27 mouse cellular contexts compared by ENCODE assay signal in the genomic region with DNA sequence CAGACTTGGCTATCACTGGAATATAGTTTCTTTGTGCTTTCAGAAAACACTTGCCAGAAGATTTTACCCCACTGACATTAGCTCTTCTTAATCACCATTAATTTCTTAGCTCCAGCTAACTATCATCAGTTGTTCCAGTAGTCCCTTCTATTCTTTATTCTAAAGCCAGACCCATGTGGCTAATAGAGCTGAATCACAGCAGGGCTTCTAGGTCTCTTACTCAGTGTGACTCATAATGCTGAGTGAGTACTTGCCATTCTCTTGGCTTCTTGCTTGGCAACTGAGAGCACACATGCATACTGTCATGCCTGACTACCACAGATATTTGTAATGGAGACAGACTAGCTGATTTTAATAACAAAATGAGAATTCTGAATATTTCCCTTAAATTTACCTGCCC.
"Had no signal": no experiment of that assay in that cellular context is flagged by ENCODE, and none has a peak within 500 bp of the region (broad histone marks: within the 10 kb centered on the region; RNA-seq: fewer than 3 reads in every experiment).

No protein-coding gene starts in this region.

- H3K4me3 ChIP-seq: gastrocnemius, adult 2 months; heart, adult 2 months; heart, embryonic 13.5 days; heart, embryonic 15.5 days; hindbrain, embryonic 13.5 days; hindbrain, embryonic 15.5 days; kidney, embryonic 15.5 days; limb, embryonic 10.5 days; limb, embryonic 12.5 days; liver, embryonic 13.5 days; liver, embryonic 15.5 days had no signal

- H3K27ac ChIP-seq: gastrocnemius, adult 2 months; heart, adult 2 months; heart, embryonic 13.5 days; heart, embryonic 15.5 days; hindbrain, embryonic 13.5 days; hindbrain, embryonic 15.5 days; hindbrain, postnatal 0 days; kidney, embryonic 15.5 days; kidney, postnatal 0 days; limb, embryonic 10.5 days; limb, embryonic 12.5 days; liver, embryonic 13.5 days; liver, embryonic 15.5 days had no signal

- H3K4me1 ChIP-seq: heart, embryonic 13.5 days; heart, embryonic 15.5 days; hindbrain, embryonic 13.5 days; hindbrain, embryonic 15.5 days; kidney, embryonic 15.5 days; limb, embryonic 10.5 days; limb, embryonic 12.5 days; liver, embryonic 13.5 days; liver, embryonic 15.5 days had no signal

- DNase-seq: gastrocnemius, adult 2 months; gastrocnemius, postnatal 10 days; gastrocnemius, postnatal 25 days; heart, adult 11 months; heart, adult 2 months; heart, postnatal 14 days; heart, postnatal 36 days; kidney, adult 11 months; kidney, adult 2 months; kidney, adult 9 months; kidney, postnatal 14 days; kidney, postnatal 36 days; layer of hippocampus, adult 9-11 months; layer of hippocampus, postnatal 36 days; liver; liver, embryonic 13.5 days; liver, postnatal 0 days had no signal

- H3K27me3 ChIP-seq: heart, embryonic 13.5 days; heart, embryonic 15.5 days; hindbrain, embryonic 13.5 days; hindbrain, embryonic 15.5 days; kidney, embryonic 15.5 days; limb, embryonic 12.5 days; liver, embryonic 13.5 days; liver, embryonic 15.5 days had no signal

- H3K36me3 ChIP-seq: heart, embryonic 13.5 days; heart, embryonic 15.5 days; hindbrain, embryonic 13.5 days; hindbrain, embryonic 15.5 days; kidney, embryonic 15.5 days; limb, embryonic 10.5 days; limb, embryonic 12.5 days; liver, embryonic 13.5 days; liver, embryonic 15.5 days had no signal
